Mouse (Mus musculus): ENCODE measurements around the gene Slco3a1. TPM values are rescaled to one million over a fixed set of nuclear protein-coding genes. Genes with fewer than 3 reads are reported as not detected.
"Not testable (repeated sequence)": the region's sequence is repeated elsewhere in the genome, so short reads cannot be mapped to it uniquely, and the experiment has no call there.

Gene Slco3a1
- polyA plus RNA-seq, 1 experiment: 5.8 TPM

GRCm38 (mm10) chr7:74421591-74421990 lies 133.0 kb downstream of the Slco3a1 start:
- no peaks in the 10 kb centered on the region for H3K4me1 ChIP-seq (ENCODE audit: control insufficient read depth, insufficient read depth, low read length)
- TF ChIP-seq CTCF (IDR thresholded peaks at IDR 0.05; ENCODE audit: control insufficient read depth, insufficient read depth, low read length): no peak
- TF ChIP-seq POLR2A (IDR thresholded peaks at IDR 0.05; ENCODE audit: borderline replicate concordance, control insufficient read depth, low read depth, low read length): no peak
- H3K4me3 ChIP-seq (replicated peaks; ENCODE audit: control insufficient read depth, low read depth, low read length): no peak overlapping the region
- H3K27ac ChIP-seq (ENCODE audit: control insufficient read depth, insufficient read depth, low read depth, low read length, poor library complexity): no peak overlapping the region
- WGBS: 70% methylated on average over 2 of the region's 2 CpGs

- Histone ChIP-seq H3K4me1 (ENCODE audit: control insufficient read depth, insufficient read depth, low read length) (no peaks in the 10 kb centered on the region), H3K27ac (ENCODE audit: control insufficient read depth, insufficient read depth, low read depth, low read length, poor library complexity) (no peak overlapping the region), H3K4me3 (replicated peaks; ENCODE audit: control insufficient read depth, low read depth, low read length) (no peak overlapping the region)
- 81% methylated on average over 4 of the region's 4 CpGs for WGBS
- TF ChIP-seq CTCF (IDR thresholded peaks at IDR 0.05; ENCODE audit: control insufficient read depth, insufficient read depth, low read length): no peak
- TF ChIP-seq POLR2A (IDR thresholded peaks at IDR 0.05; ENCODE audit: borderline replicate concordance, control insufficient read depth, low read depth, low read length): no peak
Observed at GRCm38 (mm10) chr7:74419706-74420105, 134.9 kb downstream of the Slco3a1 start.

GRCm38 (mm10) chr7:74417009-74417408 lies 137.6 kb downstream of the Slco3a1 start:
- Histone ChIP-seq H3K27ac (ENCODE audit: control insufficient read depth, insufficient read depth, low read depth, low read length, poor library complexity) (no peak overlapping the region), H3K4me1 (ENCODE audit: control insufficient read depth, insufficient read depth, low read length) (no peaks in the 10 kb centered on the region), H3K4me3 (replicated peaks; ENCODE audit: control insufficient read depth, low read depth, low read length) (no peak overlapping the region)
- 64% methylated on average over 6 of the region's 6 CpGs for WGBS
- TF ChIP-seq CTCF (IDR thresholded peaks at IDR 0.05; ENCODE audit: control insufficient read depth, insufficient read depth, low read length) (no peak), POLR2A (IDR thresholded peaks at IDR 0.05; ENCODE audit: borderline replicate concordance, control insufficient read depth, low read depth, low read length) (no peak)

GRCm38 (mm10) chr7:74415241-74415640 lies 139.3 kb downstream of the Slco3a1 start:
- Histone ChIP-seq H3K27ac (ENCODE audit: control insufficient read depth, insufficient read depth, low read depth, low read length, poor library complexity) (no peak overlapping the region), H3K4me1 (ENCODE audit: control insufficient read depth, insufficient read depth, low read length) (no peaks in the 10 kb centered on the region), H3K4me3 (replicated peaks; ENCODE audit: control insufficient read depth, low read depth, low read length) (no peak overlapping the region)
- TF ChIP-seq CTCF (IDR thresholded peaks at IDR 0.05; ENCODE audit: control insufficient read depth, insufficient read depth, low read length) (no peak), POLR2A (IDR thresholded peaks at IDR 0.05; ENCODE audit: borderline replicate concordance, control insufficient read depth, low read depth, low read length) (no peak)
- 92% methylated on average over 6 of the region's 6 CpGs for WGBS

- TF ChIP-seq POLR2A (IDR thresholded peaks at IDR 0.05; ENCODE audit: borderline replicate concordance, control insufficient read depth, low read depth, low read length) (no peak), CTCF (IDR thresholded peaks at IDR 0.05; ENCODE audit: control insufficient read depth, insufficient read depth, low read length) (no peak)
- 78% methylated on average over 9 of the region's 9 CpGs for WGBS
- Histone ChIP-seq H3K4me3 (replicated peaks; ENCODE audit: control insufficient read depth, low read depth, low read length) (no peak overlapping the region), H3K27ac (ENCODE audit: control insufficient read depth, insufficient read depth, low read depth, low read length, poor library complexity) (no peak overlapping the region), H3K4me1 (ENCODE audit: control insufficient read depth, insufficient read depth, low read length) (no peaks in the 10 kb centered on the region)
Observed at GRCm38 (mm10) chr7:74413738-74414716, 140.6 kb downstream of the Slco3a1 start.

- 72% methylated on average over 13 of the region's 13 CpGs for WGBS
- Histone ChIP-seq H3K27ac (ENCODE audit: control insufficient read depth, insufficient read depth, low read depth, low read length, poor library complexity) (no peak overlapping the region), H3K4me1 (ENCODE audit: control insufficient read depth, insufficient read depth, low read length) (no peaks in the 10 kb centered on the region), H3K4me3 (replicated peaks; ENCODE audit: control insufficient read depth, low read depth, low read length) (no peak overlapping the region)
- no peak for TF ChIP-seq POLR2A (IDR thresholded peaks at IDR 0.05; ENCODE audit: borderline replicate concordance, control insufficient read depth, low read depth, low read length)
- no peak for TF ChIP-seq CTCF (IDR thresholded peaks at IDR 0.05; ENCODE audit: control insufficient read depth, insufficient read depth, low read length)
Observed at GRCm38 (mm10) chr7:74408601-74409323, 145.8 kb downstream of the Slco3a1 start.

- not testable (repeated sequence) for H3K4me3 ChIP-seq (replicated peaks; ENCODE audit: control insufficient read depth, low read depth, low read length); H3K4me1 ChIP-seq (ENCODE audit: control insufficient read depth, insufficient read depth, low read length); H3K27ac ChIP-seq (ENCODE audit: control insufficient read depth, insufficient read depth, low read depth, low read length, poor library complexity)
Observed at GRCm38 (mm10) chr7:74407851-74408250, 146.7 kb downstream of the Slco3a1 start.

- no peak overlapping the region for H3K27ac ChIP-seq (ENCODE audit: control insufficient read depth, insufficient read depth, low read depth, low read length, poor library complexity)
- 87% methylated on average over 6 of the region's 6 CpGs for WGBS
- H3K4me1 ChIP-seq (ENCODE audit: control insufficient read depth, insufficient read depth, low read length): no peaks in the 10 kb centered on the region
- TF ChIP-seq CTCF (IDR thresholded peaks at IDR 0.05; ENCODE audit: control insufficient read depth, insufficient read depth, low read length) (no peak), POLR2A (IDR thresholded peaks at IDR 0.05; ENCODE audit: borderline replicate concordance, control insufficient read depth, low read depth, low read length) (no peak)
- H3K4me3 ChIP-seq (replicated peaks; ENCODE audit: control insufficient read depth, low read depth, low read length): no peak overlapping the region
Observed at GRCm38 (mm10) chr7:74399729-74400128, 154.9 kb downstream of the Slco3a1 start.

All from bone marrow, adult 2 months (tissue).